Mouse (Mus musculus): ENCODE measurements around the gene Esrrb.

Esrrb gene

GRCm38 (mm10) chr12:86360696-86361631 is at the start of gene Esrrb:
Gene Esrrb, plus strand, starts transcription at chr12:86361117.
- DNase-seq (ENCODE audit: low spot score in 2 of 2) = no peak

- DNase-seq (ENCODE audit: low spot score in 2 of 2) = no peak
Measured at GRCm38 (mm10) chr12:86320629-86321028, 40.3 kb upstream of the Esrrb start.

- DNase-seq (ENCODE audit: low spot score in 2 of 2) = no peak
Measured at GRCm38 (mm10) chr12:86324297-86324696, 36.6 kb upstream of the Esrrb start.

- DNase-seq (ENCODE audit: low spot score in 2 of 2) = no peak
Measured at GRCm38 (mm10) chr12:86329813-86330212, 31.1 kb upstream of the Esrrb start.

GRCm38 (mm10) chr12:86330684-86331083 is 30.2 kb upstream of the Esrrb start:
- no peak for DNase-seq (ENCODE audit: low spot score in 2 of 2)

- no peak for DNase-seq (ENCODE audit: low spot score in 2 of 2)
Measured at GRCm38 (mm10) chr12:86331248-86331647, 29.7 kb upstream of the Esrrb start.

GRCm38 (mm10) chr12:86336209-86336608 is 24.7 kb upstream of the Esrrb start:
- no peak for DNase-seq (ENCODE audit: low spot score in 2 of 2)

GRCm38 (mm10) chr12:86336887-86337286 is 24.0 kb upstream of the Esrrb start:
- no peak for DNase-seq (ENCODE audit: low spot score in 2 of 2)

GRCm38 (mm10) chr12:86349477-86349876 is 11.4 kb upstream of the Esrrb start:
- no peak for DNase-seq (ENCODE audit: low spot score in 2 of 2)

GRCm38 (mm10) chr12:86359406-86359805 is 1.5 kb upstream of the Esrrb start:
- no peak for DNase-seq (ENCODE audit: low spot score in 2 of 2)

- DNase-seq (ENCODE audit: low spot score in 2 of 2) = no peak
Measured at GRCm38 (mm10) chr12:86359873-86360272, 1.0 kb upstream of the Esrrb start.

GRCm38 (mm10) chr12:86364285-86364684 is 3.4 kb downstream of the Esrrb start:
- no peak for DNase-seq (ENCODE audit: low spot score in 2 of 2)

- no peak for DNase-seq (ENCODE audit: low spot score in 2 of 2)
Measured at GRCm38 (mm10) chr12:86364756-86365155, 3.8 kb downstream of the Esrrb start.

GRCm38 (mm10) chr12:86370611-86371383 is 9.9 kb downstream of the Esrrb start:
- no peak for DNase-seq (ENCODE audit: low spot score in 2 of 2)

- DNase-seq (ENCODE audit: low spot score in 2 of 2) = no peak
Measured at GRCm38 (mm10) chr12:86374286-86374685, 13.4 kb downstream of the Esrrb start.

- no peak for DNase-seq (ENCODE audit: low spot score in 2 of 2)
Measured at GRCm38 (mm10) chr12:86379672-86380213, 18.8 kb downstream of the Esrrb start.

- DNase-seq (ENCODE audit: low spot score in 2 of 2) = no peak
Measured at GRCm38 (mm10) chr12:86383803-86384202, 22.9 kb downstream of the Esrrb start.

GRCm38 (mm10) chr12:86387671-86388270 is 26.9 kb downstream of the Esrrb start:
- DNase-seq (ENCODE audit: low spot score in 2 of 2) = no peak

- DNase-seq (ENCODE audit: low spot score in 2 of 2) = no peak
Measured at GRCm38 (mm10) chr12:86394773-86395172, 33.9 kb downstream of the Esrrb start.

GRCm38 (mm10) chr12:86395326-86395725 is 34.4 kb downstream of the Esrrb start:
- no peak for DNase-seq (ENCODE audit: low spot score in 2 of 2)

- DNase-seq (ENCODE audit: low spot score in 2 of 2) = no peak
Measured at GRCm38 (mm10) chr12:86398762-86399161, 37.8 kb downstream of the Esrrb start.

GRCm38 (mm10) chr12:86402718-86403117 is 41.8 kb downstream of the Esrrb start:
- DNase-seq (ENCODE audit: low spot score in 2 of 2) = peak; percentile 5 to 49
